10 mouse cellular contexts compared by ENCODE assay signal in genomic region chr9:104574476-104574875, GRCm38 (mm10). TPM values are rescaled to one million over a fixed set of nuclear protein-coding genes. Genes with fewer than 3 reads are reported as not detected.
DNase-seq lines count a peak whose midpoint lies in the region; ATAC-seq lines count a peak whose summit lies in the region.
"Had no signal": no experiment of that assay in that cellular context is flagged by ENCODE, and none has a peak within 500 bp of the region (broad histone marks: within the 10 kb centered on the region; RNA-seq: fewer than 3 reads in every experiment).

No protein-coding gene starts in this region.

- no peak overlapping the region for H3K4me2 ChIP-seq in forebrain, embryonic 13.5 days
- no peak overlapping the region for H3K4me2 ChIP-seq in midbrain, embryonic 15.5 days
- H3K4me2 ChIP-seq: embryonic facial prominence, embryonic 13.5 days had no signal

- ATAC-seq in forebrain, embryonic 13.5 days: peak; percentile 90
- ATAC-seq in midbrain, embryonic 15.5 days (replicated peaks): peak; percentile 80

- peaks cover 6% of the 10 kb centered on the region for H3K4me1 ChIP-seq in forebrain, embryonic 13.5 days
- peaks cover 4% of the 10 kb centered on the region; the same call in 1 of the 2 replicates for H3K4me1 ChIP-seq in limb, embryonic 10.5 days
- H3K4me1 ChIP-seq in midbrain, embryonic 15.5 days: peaks cover 13% of the 10 kb centered on the region
- H3K4me1 ChIP-seq: embryonic facial prominence, embryonic 13.5 days had no signal

- peak; percentile 79 to 83 for DNase-seq in left cerebral cortex, adult 18-20 months (ENCODE audit: low spot score in 2 of 2)
- no peak for DNase-seq in left cerebral cortex, adult 11 months (ENCODE audit: low spot score)
- peak; percentile 50 for DNase-seq in brain, embryonic 18.5 days (ENCODE audit: low read depth, low spot score)
- DNase-seq in induced T-regulatory cell, adult 2 months (ENCODE audit: low read depth): peak; percentile 25
- DNase-seq in limb, embryonic 10.5 days (ENCODE audit: low spot score): peak; percentile 87
- DNase-seq in splenic B cell, adult 2 months (ENCODE audit: low read depth, low spot score): peak; percentile 61

- no peak overlapping the region for H3K27ac ChIP-seq in forebrain, embryonic 13.5 days
- no peak overlapping the region for H3K27ac ChIP-seq in limb, embryonic 10.5 days
- H3K27ac ChIP-seq in midbrain, embryonic 15.5 days: no peak overlapping the region
- H3K27ac ChIP-seq: embryonic facial prominence, embryonic 13.5 days had no signal

- WGBS in forebrain, embryonic 13.5 days: 3% methylated on average over 6 of the region's 6 CpGs
- under 1% methylated on average over 6 of the region's 6 CpGs for WGBS in limb, embryonic 10.5 days
- WGBS in midbrain, embryonic 15.5 days: 2% methylated on average over 6 of the region's 6 CpGs

- peaks cover 34% of the 10 kb centered on the region for H3K27me3 ChIP-seq in forebrain, embryonic 13.5 days
- H3K27me3 ChIP-seq in limb, embryonic 10.5 days (ENCODE audit: low read depth, poor library complexity, severe bottlenecking): peaks cover 25% of the 10 kb centered on the region
- H3K27me3 ChIP-seq in midbrain, embryonic 15.5 days (replicated peaks): peaks cover 13% of the 10 kb centered on the region
- H3K27me3 ChIP-seq in splenic B cell, adult 2 months (ENCODE audit: control insufficient read depth, insufficient read depth, low read length, poor library complexity, severe bottlenecking): no peaks in the 10 kb centered on the region; the same call in 1 of the 2 replicates

- H3K9me3 ChIP-seq in forebrain, embryonic 13.5 days (replicated peaks): no peaks in the 10 kb centered on the region
- H3K9me3 ChIP-seq in limb, embryonic 10.5 days (replicated peaks): no peaks in the 10 kb centered on the region
- H3K9me3 ChIP-seq in midbrain, embryonic 15.5 days: no peaks in the 10 kb centered on the region
- H3K9me3 ChIP-seq: embryonic facial prominence, embryonic 13.5 days had no signal

- H3K9ac ChIP-seq in forebrain, embryonic 13.5 days: no peak overlapping the region
- H3K9ac ChIP-seq in midbrain, embryonic 15.5 days: no peak overlapping the region
- H3K9ac ChIP-seq: embryonic facial prominence, embryonic 13.5 days had no signal

- no peak overlapping the region for H3K4me3 ChIP-seq in forebrain, embryonic 13.5 days
- no peak overlapping the region for H3K4me3 ChIP-seq in limb, embryonic 10.5 days
- no peak overlapping the region for H3K4me3 ChIP-seq in midbrain, embryonic 15.5 days
- H3K4me3 ChIP-seq: embryonic facial prominence, embryonic 13.5 days; myocyte had no signal

- no peaks in the 10 kb centered on the region for H3K36me3 ChIP-seq in forebrain, embryonic 13.5 days (ENCODE audit: poor library complexity, severe bottlenecking)
- H3K36me3 ChIP-seq in limb, embryonic 10.5 days: no peaks in the 10 kb centered on the region
- H3K36me3 ChIP-seq in midbrain, embryonic 15.5 days (replicated peaks): no peaks in the 10 kb centered on the region
- H3K36me3 ChIP-seq in splenic B cell, adult 2 months (ENCODE audit: control insufficient read depth, insufficient read depth, low read length, poor library complexity, severe bottlenecking): no peaks in the 10 kb centered on the region
- H3K36me3 ChIP-seq: embryonic facial prominence, embryonic 13.5 days had no signal

RNA-seq across cellular contexts. Expression of gene Cpne4, which starts 27.4 kb away (rescaled TPM):
- 10 to 100 TPM; 76.6 to 79.0 TPM for total RNA-seq in left cerebral cortex, adult 18-20 months (2021)
- polyA plus RNA-seq in forebrain, embryonic 13.5 days (2015; fragmentation: Nextera tagmentation; extraction: Ambion mirVana): 6.1 and 6.4 TPM in 2 replicates
- 0.41 TPM in 1 of 2 replicates, not detected in the other for polyA plus RNA-seq in limb, embryonic 10.5 days (2016; fragmentation: Nextera tagmentation; extraction: Ambion mirVana)
- 19.6 and 25.2 TPM in 2 replicates for polyA plus RNA-seq in midbrain, embryonic 15.5 days (2015; fragmentation: Nextera tagmentation; extraction: Ambion mirVana)
- polyA plus RNA-seq: myocyte had no signal
